Mouse (Mus musculus): ENCODE data around the gene Rbfox2. TPM values are rescaled to one million over a fixed set of nuclear protein-coding genes. Genes with fewer than 3 reads are reported as not detected.

The Rbfox2 gene
- polyA plus RNA-seq, 1 experiment from 2014 or later: 87.6 TPM

- 31% methylated on average over 7 of the region's 7 CpGs for WGBS
- H3K9ac ChIP-seq: no peak overlapping the region
- no peak overlapping the region for H3K27ac ChIP-seq (ENCODE audit: poor library complexity, severe bottlenecking)
- no peak for ATAC-seq (ENCODE audit: insufficient number of reproducible peaks, low FRiP score)
- H3K27me3 ChIP-seq (replicated peaks): no peaks in the 10 kb centered on the region
- H3K4me2 ChIP-seq: no peak overlapping the region
- no peak overlapping the region for H3K4me3 ChIP-seq
- H3K4me1 ChIP-seq (replicated peaks): peaks cover 19% of the 10 kb centered on the region
- H3K36me3 ChIP-seq: peaks cover 4% of the 10 kb centered on the region
- H3K9me3 ChIP-seq (replicated peaks): no peaks in the 10 kb centered on the region
Observed at GRCm38 (mm10) chr15:77226831-77227354, 79.9 kb downstream of the Rbfox2 start.

- H3K27me3 ChIP-seq (replicated peaks): no peaks in the 10 kb centered on the region
- H3K27ac ChIP-seq (ENCODE audit: poor library complexity, severe bottlenecking): no peak overlapping the region
- H3K36me3 ChIP-seq: peaks cover 4% of the 10 kb centered on the region
- H3K4me1 ChIP-seq (replicated peaks): peaks cover 15% of the 10 kb centered on the region
- no peak overlapping the region for H3K4me3 ChIP-seq
- H3K9ac ChIP-seq: no peak overlapping the region
- ATAC-seq (ENCODE audit: insufficient number of reproducible peaks, low FRiP score): no peak
- 59% methylated on average over 4 of the region's 4 CpGs for WGBS
- H3K4me2 ChIP-seq: no peak overlapping the region
- H3K9me3 ChIP-seq (replicated peaks): no peaks in the 10 kb centered on the region
Observed at GRCm38 (mm10) chr15:77225858-77226257, 80.9 kb downstream of the Rbfox2 start.

- Histone ChIP-seq H3K27ac (ENCODE audit: poor library complexity, severe bottlenecking) (no peak overlapping the region), H3K4me1 (replicated peaks) (peaks cover 16% of the 10 kb centered on the region), H3K4me2 (no peak overlapping the region), H3K36me3 (peaks cover 4% of the 10 kb centered on the region), H3K27me3 (replicated peaks) (no peaks in the 10 kb centered on the region), H3K9me3 (replicated peaks) (no peaks in the 10 kb centered on the region), H3K9ac (no peak overlapping the region), H3K4me3 (no peak overlapping the region)
- 0 out of 2 replicates have a peak, but pooled peaks have one; percentile 45 for ATAC-seq (ENCODE audit: insufficient number of reproducible peaks, low FRiP score)
Observed at GRCm38 (mm10) chr15:77225274-77225673, 81.5 kb downstream of the Rbfox2 start.

GRCm38 (mm10) chr15:77220833-77221232 is 86.0 kb downstream of the Rbfox2 start:
- Histone ChIP-seq H3K27me3 (replicated peaks) (no peaks in the 10 kb centered on the region), H3K4me3 (no peak overlapping the region), H3K27ac (ENCODE audit: poor library complexity, severe bottlenecking) (no peak overlapping the region), H3K9me3 (replicated peaks) (no peaks in the 10 kb centered on the region), H3K4me2 (no peak overlapping the region), H3K9ac (no peak overlapping the region), H3K4me1 (replicated peaks) (peaks cover 42% of the 10 kb centered on the region), H3K36me3 (no peaks in the 10 kb centered on the region)
- WGBS: 60% methylated on average over 4 of the region's 4 CpGs
- no peak for ATAC-seq (ENCODE audit: insufficient number of reproducible peaks, low FRiP score)

- no peak overlapping the region for H3K4me2 ChIP-seq
- no peak overlapping the region for H3K9ac ChIP-seq
- H3K4me1 ChIP-seq (replicated peaks): peaks cover 46% of the 10 kb centered on the region
- H3K9me3 ChIP-seq (replicated peaks): no peaks in the 10 kb centered on the region
- H3K27ac ChIP-seq (ENCODE audit: poor library complexity, severe bottlenecking): no peak overlapping the region
- H3K4me3 ChIP-seq: no peak overlapping the region
- no peak for ATAC-seq (ENCODE audit: insufficient number of reproducible peaks, low FRiP score)
- no peaks in the 10 kb centered on the region for H3K27me3 ChIP-seq (replicated peaks)
- H3K36me3 ChIP-seq: no peaks in the 10 kb centered on the region
Observed at GRCm38 (mm10) chr15:77220137-77220536, 86.7 kb downstream of the Rbfox2 start.

- H3K36me3 ChIP-seq: no peaks in the 10 kb centered on the region
- H3K27ac ChIP-seq (ENCODE audit: poor library complexity, severe bottlenecking): no peak overlapping the region; the same call in 1 of the 2 replicates
- H3K9ac ChIP-seq: no peak overlapping the region; the same call in 1 of the 2 replicates
- H3K4me1 ChIP-seq (replicated peaks): peaks cover 50% of the 10 kb centered on the region
- H3K4me3 ChIP-seq: no peak overlapping the region
- H3K4me2 ChIP-seq: no peak overlapping the region
- H3K9me3 ChIP-seq (replicated peaks): no peaks in the 10 kb centered on the region
- 42% methylated on average over 1 of the region's 1 CpGs for WGBS
- no peak for ATAC-seq (ENCODE audit: insufficient number of reproducible peaks, low FRiP score)
- H3K27me3 ChIP-seq (replicated peaks): no peaks in the 10 kb centered on the region
Observed at GRCm38 (mm10) chr15:77219571-77219970, 87.2 kb downstream of the Rbfox2 start.

- Histone ChIP-seq H3K27ac (ENCODE audit: poor library complexity, severe bottlenecking) (no peak overlapping the region), H3K9me3 (replicated peaks) (no peaks in the 10 kb centered on the region), H3K9ac (0 out of 2 replicates have a peak overlapping the region, but pooled peaks have one; percentile 5), H3K4me2 (no peak overlapping the region), H3K36me3 (no peaks in the 10 kb centered on the region), H3K4me3 (no peak overlapping the region), H3K27me3 (replicated peaks) (no peaks in the 10 kb centered on the region), H3K4me1 (replicated peaks) (peaks cover 63% of the 10 kb centered on the region)
- ATAC-seq (ENCODE audit: insufficient number of reproducible peaks, low FRiP score): no peak
- WGBS: 85% methylated on average over 3 of the region's 3 CpGs
Observed at GRCm38 (mm10) chr15:77218007-77218406, 88.8 kb downstream of the Rbfox2 start.

GRCm38 (mm10) chr15:77217523-77217922 is 89.3 kb downstream of the Rbfox2 start:
- Histone ChIP-seq H3K4me1 (replicated peaks) (peaks cover 66% of the 10 kb centered on the region), H3K27me3 (replicated peaks) (no peaks in the 10 kb centered on the region), H3K36me3 (no peaks in the 10 kb centered on the region), H3K4me2 (no peak overlapping the region), H3K4me3 (no peak overlapping the region), H3K9ac (no peak overlapping the region), H3K9me3 (replicated peaks) (no peaks in the 10 kb centered on the region), H3K27ac (ENCODE audit: poor library complexity, severe bottlenecking) (peak overlapping the region; percentile 91)
- ATAC-seq (ENCODE audit: insufficient number of reproducible peaks, low FRiP score): no peak
- WGBS: 38% methylated on average over 1 of the region's 1 CpGs

GRCm38 (mm10) chr15:77216704-77217103 is 90.1 kb downstream of the Rbfox2 start:
- Histone ChIP-seq H3K27ac (ENCODE audit: poor library complexity, severe bottlenecking) (peak overlapping the region; percentile 91), H3K4me1 (replicated peaks) (peaks cover 71% of the 10 kb centered on the region), H3K4me2 (no peak overlapping the region), H3K36me3 (no peaks in the 10 kb centered on the region), H3K4me3 (no peak overlapping the region), H3K27me3 (replicated peaks) (no peaks in the 10 kb centered on the region), H3K9me3 (replicated peaks) (no peaks in the 10 kb centered on the region), H3K9ac (0 out of 2 replicates have a peak overlapping the region, but pooled peaks have one; percentile 15)
- WGBS: 25% methylated on average over 6 of the region's 6 CpGs
- no peak for ATAC-seq (ENCODE audit: insufficient number of reproducible peaks, low FRiP score)

GRCm38 (mm10) chr15:77215178-77215800 is 91.5 kb downstream of the Rbfox2 start:
- no peaks in the 10 kb centered on the region for H3K36me3 ChIP-seq
- H3K27ac ChIP-seq (ENCODE audit: poor library complexity, severe bottlenecking): peak overlapping the region; percentile 91
- peak overlapping the region; percentile 47 for H3K4me2 ChIP-seq
- 7% methylated on average over 5 of the region's 5 CpGs for WGBS
- peaks cover 82% of the 10 kb centered on the region for H3K4me1 ChIP-seq (replicated peaks)
- H3K27me3 ChIP-seq (replicated peaks): no peaks in the 10 kb centered on the region
- ATAC-seq (ENCODE audit: insufficient number of reproducible peaks, low FRiP score): no peak
- no peak overlapping the region for H3K4me3 ChIP-seq
- H3K9ac ChIP-seq: peak overlapping the region; percentile 27
- H3K9me3 ChIP-seq (replicated peaks): no peaks in the 10 kb centered on the region

GRCm38 (mm10) chr15:77214410-77215107 is 92.2 kb downstream of the Rbfox2 start:
- H3K4me2 ChIP-seq: peak overlapping the region; percentile 40

More at GRCm38 (mm10) chr15:77214410-77215107, 92.2 kb downstream of the Rbfox2 start:
- peak overlapping the region; percentile 17; the same call in 1 of the 2 replicates for H3K9ac ChIP-seq
- ATAC-seq (ENCODE audit: insufficient number of reproducible peaks, low FRiP score): peak; percentile 65; the same call in 1 of the 2 replicates
- 30% methylated on average over 8 of the region's 8 CpGs for WGBS
- H3K9me3 ChIP-seq (replicated peaks): no peaks in the 10 kb centered on the region
- peak overlapping the region; percentile 91 for H3K27ac ChIP-seq (ENCODE audit: poor library complexity, severe bottlenecking)
- H3K4me3 ChIP-seq: no peak overlapping the region
- peaks cover 83% of the 10 kb centered on the region for H3K4me1 ChIP-seq (replicated peaks)
- no peaks in the 10 kb centered on the region for H3K36me3 ChIP-seq
- H3K27me3 ChIP-seq (replicated peaks): no peaks in the 10 kb centered on the region
